Mouse (Mus musculus) liver, postnatal 0 days (tissue): ENCODE data around the gene Ccl7.

ENCODE experiments used
- CTCF ChIP-seq: sonication (generic); IDR thresholded peaks from 2 replicates; pipeline ENCODE4 v1.5.1; 2016; ENCODE audit warnings: antibody characterized with exemption, low read depth
- EP300 ChIP-seq: IDR thresholded peaks from 2 replicates; pipeline ENCODE4 v1.6.1; 2016; ENCODE audit warnings: antibody characterized with exemption, low read depth, mild to moderate bottlenecking

- TF ChIP-seq CTCF (no peak), EP300 (no peak)
Observed at GRCm38 (mm10) chr11:81997085-81997484, 48.4 kb upstream of the Ccl7 start.
